Mouse (Mus musculus) ovary, adult 18-20 months (tissue): ENCODE results near the gene Gm10647.
"Not testable (repeated sequence)": the region's sequence is repeated elsewhere in the genome, so short reads cannot be mapped to it uniquely, and the experiment has no call there.

Experiments used
- DNase-seq: peaks from one replicate; pipeline ENCODE4 v3.0.0; 2022; ENCODE audit warnings: low spot score, mixed read lengths

Gm10647 gene

GRCm38 (mm10) chr9:66796739-66797138 is at the start of gene Gm10647:
Gm10647 (plus strand) TSS chr9:66797039.
- DNase-seq: no peak

DNA sequence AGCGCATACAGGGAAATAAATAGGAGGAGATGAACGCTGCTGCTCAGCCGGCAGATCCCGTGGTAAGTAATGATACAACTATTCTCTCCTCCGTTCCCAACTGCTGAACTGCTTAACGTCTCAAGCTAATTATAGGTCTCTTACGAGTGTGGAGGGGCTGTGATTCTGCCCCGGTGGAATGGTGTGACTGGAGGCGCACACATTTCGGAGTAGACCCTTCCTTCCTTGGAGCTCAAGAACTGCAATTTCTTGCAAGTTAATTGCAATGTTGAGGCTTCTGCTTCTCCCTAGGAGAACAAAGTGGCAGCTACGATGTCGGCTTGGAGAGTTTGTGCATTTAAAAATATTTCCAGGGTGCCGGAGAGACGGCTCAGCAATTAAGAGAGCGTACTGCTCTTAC is 48.4 kb upstream of the Gm10647 start:
- no peak for DNase-seq

DNA sequence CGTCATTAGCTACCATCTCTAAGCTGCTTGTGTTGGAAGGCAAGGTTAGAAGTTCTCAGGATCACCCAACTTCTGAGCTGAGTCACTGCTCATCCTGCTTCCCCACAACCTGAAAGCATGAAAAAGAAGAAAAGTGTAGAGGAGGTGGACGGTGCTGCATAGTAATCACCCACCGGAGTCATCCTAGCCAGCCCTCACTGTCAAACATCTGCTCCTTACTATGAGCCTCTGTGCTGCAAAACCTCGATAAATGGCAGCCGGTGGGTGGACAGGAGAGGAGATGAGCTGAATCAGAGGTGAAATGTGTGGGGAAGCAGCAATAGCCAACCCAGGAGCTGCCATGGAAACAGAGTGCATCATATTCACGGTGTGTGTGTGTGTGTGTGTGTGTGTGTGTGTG is 44.0 kb upstream of the Gm10647 start:
- DNase-seq: no peak

DNA sequence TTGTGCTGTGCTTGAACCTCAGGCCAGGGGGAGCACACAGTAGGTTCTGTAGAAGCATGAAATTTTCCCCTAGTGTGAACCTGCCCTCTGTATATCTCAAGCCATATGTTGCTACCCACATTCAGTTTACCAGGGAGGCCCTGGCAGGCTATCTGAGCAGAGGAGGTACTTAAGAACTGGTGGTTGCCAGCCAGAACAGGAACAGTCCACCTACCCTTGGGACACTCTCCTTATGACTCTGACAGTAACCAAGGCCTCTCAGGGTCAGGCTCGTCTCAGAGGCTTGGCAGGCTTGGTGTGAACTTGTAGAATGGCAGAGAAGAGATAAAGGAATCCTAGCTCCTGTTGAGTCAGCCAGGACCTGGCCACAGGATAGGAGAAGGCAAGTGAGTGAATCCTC is 35.8 kb upstream of the Gm10647 start:
- no peak for DNase-seq

DNA sequence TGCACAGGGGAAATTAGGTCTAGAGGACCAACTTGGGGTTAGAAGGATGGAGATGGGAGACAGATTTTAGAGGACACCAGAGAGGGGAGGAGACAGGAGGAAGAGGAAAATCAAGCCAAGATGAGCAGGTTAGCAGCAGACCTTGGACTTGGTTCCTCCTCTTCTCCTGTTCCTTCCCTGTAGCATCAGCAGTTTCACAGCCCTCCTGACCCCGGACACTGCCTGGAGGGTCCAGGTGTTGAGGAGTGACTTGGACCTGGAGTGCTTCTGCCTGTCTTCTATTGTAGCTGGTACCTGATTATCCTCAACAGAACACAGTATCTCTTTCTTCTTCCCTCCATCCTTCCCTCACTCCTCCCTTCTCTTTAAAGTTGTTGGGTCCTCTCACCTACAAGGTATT is 28.1 kb upstream of the Gm10647 start:
- no peak for DNase-seq

DNA sequence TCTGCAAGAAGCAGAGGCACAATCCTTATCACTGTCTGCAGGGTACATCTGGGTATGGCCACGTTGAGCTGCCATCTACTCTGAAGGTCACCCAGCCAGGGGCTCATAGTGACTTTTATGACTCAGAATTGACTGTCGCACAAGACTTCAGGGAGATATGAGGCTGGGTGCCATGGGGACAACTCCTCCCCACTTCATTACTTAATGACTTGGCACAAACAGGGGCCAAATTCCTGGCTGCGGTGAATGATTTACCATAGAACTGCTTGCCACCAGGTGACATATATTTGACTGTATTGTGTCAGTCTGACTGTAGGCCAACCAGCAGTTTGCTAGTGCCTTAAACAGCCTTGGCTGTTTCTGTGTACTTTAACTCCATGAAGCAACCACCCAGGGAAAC is 27.6 kb upstream of the Gm10647 start:
- no peak for DNase-seq

DNA sequence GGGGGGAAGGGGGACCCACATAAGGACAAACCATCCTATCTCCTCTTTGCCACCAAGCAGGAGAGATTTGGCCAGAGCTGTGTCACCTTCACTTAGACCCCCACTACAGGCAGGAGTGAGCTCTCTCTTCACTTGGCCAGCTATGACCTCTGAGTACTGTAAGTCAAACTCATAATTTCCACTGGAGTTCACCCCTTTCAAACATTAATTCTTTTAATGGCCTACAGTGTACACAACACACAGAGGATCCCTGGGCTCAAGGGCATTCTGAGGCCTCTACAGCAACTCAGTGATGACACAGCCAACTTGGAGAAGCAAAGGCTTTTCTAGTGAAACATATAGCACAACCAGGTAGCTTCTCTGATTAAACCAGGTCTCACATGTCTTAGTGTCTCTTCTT is 26.1 kb upstream of the Gm10647 start:
- DNase-seq: no peak

DNA sequence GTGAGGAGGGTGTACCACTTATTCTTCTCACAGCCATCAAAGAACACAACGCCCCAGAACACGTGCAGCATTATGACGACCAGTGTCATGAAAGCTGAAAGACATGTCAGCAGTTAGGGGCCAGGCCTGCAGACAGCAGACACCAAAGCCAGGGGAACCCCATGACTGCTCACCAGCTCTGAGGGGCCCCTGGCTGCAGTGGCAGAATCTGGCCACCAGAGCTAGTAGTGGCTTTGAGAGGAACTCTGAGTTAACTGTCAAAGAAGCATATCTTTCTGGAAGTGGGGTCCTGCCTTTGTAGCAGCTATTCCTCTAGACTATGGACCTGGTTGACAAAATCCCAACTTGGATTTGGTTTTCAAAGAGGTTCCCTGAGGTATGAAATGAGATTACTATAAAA is 12.3 kb upstream of the Gm10647 start:
- not testable (repeated sequence) for DNase-seq

DNA sequence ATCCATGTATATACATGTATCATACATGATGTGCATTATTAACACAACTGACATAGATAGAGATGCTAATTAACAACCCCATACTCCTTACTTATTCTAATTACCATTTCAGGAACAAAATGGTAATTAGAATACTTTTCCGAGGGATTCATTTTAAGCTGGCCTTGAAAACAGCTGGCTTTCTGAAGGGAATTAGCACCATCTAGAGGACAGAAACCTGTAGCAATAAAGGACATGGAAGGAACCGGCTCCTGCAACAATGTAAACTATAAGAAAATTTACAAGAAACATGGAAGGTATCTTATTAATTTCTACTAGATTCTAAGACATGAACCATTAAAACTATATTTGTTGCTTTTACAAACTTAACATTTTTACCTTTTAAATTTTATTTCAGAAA is 9.0 kb upstream of the Gm10647 start:
- DNase-seq: no peak

DNA sequence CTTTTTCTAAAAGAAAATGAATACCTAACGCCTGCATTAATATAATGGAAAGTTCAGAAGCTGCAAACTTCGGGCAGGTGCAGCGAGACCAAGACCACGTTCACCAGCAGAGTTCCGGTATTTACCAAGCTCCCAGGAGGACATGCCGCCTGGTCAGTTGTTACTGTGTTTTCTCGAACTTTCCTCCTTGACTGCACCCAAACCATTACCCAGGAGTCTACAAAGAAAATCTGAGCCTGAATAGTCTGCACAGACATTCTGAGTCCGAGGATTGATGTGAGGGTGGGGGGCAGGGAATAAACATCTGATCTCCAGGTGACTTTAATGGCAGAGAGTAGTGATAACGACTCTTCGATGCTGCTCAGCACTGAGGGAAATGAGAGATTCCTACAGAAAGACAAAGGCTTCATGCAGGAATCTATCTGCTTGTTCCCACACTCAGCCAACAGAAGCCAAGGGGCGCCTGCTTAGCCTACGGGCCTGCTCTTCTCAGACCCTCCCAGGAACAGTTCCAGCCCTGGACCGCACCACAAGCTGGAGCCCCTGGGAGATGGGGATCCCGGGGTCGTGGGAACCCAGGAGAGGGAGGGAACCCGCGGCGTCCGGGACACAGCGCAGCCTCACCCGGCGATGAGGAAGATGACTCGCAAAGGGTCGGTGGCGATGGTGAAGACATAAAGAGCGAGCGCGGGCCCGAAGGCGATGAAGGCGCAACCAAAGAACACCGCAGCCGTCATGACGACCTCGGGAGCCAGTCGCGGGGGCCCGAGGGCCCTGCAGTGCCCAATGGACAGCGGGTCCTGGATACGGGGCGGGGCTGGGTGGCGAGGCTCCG is 2.0 kb upstream of the Gm10647 start:
- DNase-seq: no peak

DNA sequence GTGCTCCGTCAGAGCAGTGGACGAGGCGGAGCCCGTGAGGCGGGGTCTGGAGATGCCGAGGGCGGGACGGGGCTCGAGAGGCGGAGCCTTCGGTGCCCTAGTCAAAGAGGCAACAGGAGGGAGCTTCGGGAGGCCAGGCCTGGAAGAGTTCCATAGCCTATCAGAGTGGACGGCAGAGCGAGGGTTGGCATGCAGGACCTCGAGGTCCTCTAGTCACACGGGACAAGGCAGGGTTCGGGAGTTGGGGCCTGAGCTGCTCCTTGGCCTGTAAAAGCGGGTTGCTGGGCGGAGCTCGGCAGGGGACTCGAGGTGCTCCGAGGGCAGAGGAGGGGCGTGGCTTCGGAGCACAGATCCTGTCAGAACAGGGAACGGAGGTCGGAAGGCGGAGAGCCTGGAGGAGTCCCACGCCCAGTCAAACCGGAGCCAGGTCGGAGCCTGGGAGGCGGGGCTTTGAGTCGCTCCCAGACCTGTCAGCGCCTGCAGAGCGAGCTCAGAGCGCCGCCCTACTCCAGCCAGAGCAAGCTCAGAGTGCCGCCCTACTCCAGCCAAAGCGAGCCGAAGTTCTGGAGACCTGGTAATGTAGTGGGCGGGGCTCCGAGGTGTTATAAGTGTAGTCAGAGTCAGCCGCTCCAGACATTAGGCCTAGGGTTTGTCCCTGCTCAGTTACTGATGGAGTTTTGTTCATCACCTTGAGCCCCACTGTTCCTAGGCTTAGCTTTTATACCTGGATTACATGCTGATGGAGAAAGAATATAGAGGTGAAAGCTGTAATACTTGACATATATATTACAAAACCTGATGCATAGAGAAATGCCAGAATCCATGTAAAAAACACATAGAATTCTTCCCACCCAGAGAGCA is 1.1 kb upstream of the Gm10647 start, which contains the start of gene Aph1b:
Gene Aph1b (minus strand): TSS at position 27 of the 861 bp plus-strand sequence.
- peak; percentile 97 for DNase-seq

GRCm38 (mm10) chr9:66801947-66802346 is 5.1 kb downstream of the Gm10647 start:
- DNase-seq: no peak

GRCm38 (mm10) chr9:66805951-66806350 is 9.1 kb downstream of the Gm10647 start:
- not testable (repeated sequence) for DNase-seq

- no peak for DNase-seq
These were observed 16.6 kb downstream of the Gm10647 start for GRCm38 (mm10) chr9:66813392-66813791.

DNA sequence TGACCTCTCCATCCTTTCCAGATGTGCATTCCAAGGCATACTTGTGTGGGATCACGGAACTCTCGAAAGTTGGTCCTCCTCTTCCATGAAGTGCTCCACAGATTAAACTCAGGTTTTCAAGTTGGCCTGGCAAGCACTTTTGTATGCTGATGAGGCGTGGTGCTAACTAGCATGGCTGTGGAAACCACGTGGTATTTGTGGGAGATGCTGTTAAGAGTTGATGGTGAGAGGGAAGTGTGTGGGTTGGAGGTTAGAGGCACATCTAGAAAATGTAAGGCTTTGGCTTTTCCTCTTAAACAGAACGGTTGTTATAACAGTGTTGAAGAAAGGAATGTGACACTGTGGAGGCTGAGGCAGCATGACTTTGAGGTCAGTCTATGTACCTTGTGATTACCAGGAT is 24.2 kb downstream of the Gm10647 start:
- DNase-seq: no peak

GRCm38 (mm10) chr9:66822255-66822654 is 25.4 kb downstream of the Gm10647 start:
- DNase-seq: not testable (repeated sequence)

GRCm38 (mm10) chr9:66825990-66826389 is 29.2 kb downstream of the Gm10647 start:
- DNase-seq: no peak

DNA sequence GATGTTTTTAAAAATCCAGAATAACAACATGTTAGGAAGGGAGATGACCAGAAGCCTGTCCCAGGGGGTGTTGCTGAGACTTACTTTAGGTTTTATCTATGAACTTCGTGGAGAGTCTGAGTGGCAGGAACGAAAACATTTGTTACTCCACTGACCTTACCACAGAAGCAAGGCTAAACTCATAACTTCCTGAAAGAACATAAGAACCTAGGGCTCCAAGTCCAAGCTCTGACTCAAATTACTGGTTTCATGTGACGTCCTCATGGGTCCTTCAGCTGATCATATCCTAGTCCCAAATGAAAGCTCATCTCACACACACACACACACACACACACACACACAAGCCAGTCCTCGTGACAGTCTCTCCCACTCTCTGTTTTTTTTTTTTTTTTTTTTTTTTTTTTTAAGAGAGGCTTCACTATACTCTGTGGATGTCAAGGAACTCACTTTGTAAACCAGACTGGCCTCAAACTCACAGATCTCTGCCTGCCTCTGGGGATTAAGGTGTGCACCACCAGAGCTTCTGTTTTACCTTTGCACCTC is 35.6 kb downstream of the Gm10647 start:
- DNase-seq: no peak

DNA sequence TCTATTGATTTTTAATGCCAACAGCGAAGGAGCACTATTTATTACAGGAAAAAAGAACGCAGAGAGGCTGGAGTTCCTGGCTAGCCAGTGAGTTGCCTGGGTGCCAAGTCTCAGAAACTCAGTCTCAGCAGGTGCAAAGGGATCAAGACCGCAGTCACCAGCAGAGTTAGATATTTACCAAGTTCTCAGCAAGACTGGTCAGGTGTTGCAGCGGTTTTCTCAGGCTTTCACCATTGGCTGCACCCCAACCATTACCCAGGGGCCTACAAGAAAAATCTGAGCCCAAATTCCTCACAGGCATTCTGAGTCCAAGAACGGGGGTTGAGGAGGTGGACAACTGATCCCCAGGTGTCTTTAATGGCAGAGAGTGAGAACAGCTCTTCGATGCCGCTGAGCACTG is 37.0 kb downstream of the Gm10647 start:
- DNase-seq: no peak

GRCm38 (mm10) chr9:66834318-66835096 is 37.7 kb downstream of the Gm10647 start, which contains the start of gene Aph1c:
Aph1c (minus strand) TSS chr9:66834726.
- DNase-seq: peak; percentile 99

DNA sequence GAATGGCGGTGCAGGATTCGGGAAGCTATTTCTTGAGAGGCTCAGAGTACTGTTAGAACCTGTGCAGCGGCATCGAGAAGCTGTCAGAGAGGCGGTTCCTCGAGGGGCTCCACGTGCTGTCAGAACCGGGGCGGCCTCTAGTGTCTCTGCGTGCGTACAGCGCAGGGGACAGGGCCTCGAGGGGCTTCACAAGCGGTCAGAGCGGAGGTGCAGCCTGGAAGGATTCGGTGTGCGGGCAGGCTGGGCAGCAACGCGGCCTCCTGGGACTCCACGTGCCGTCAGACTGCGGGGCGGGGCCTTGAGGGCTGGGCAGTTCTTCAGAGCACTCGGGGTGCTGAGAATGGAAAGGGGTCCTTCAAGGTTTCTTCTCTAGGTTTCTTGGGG is 38.2 kb downstream of the Gm10647 start:
- DNase-seq: no peak

GRCm38 (mm10) chr9:66846822-66847221 is 50.0 kb downstream of the Gm10647 start:
- DNase-seq: no peak
